Mouse (Mus musculus) liver, postnatal 0 days (tissue): Measurements from ENCODE around the gene Exosc3. TPM values are rescaled to one million over a fixed set of nuclear protein-coding genes. Genes with fewer than 3 reads are reported as not detected.

Source experiments
- ATAC-seq: fragments of 200-750 bp; cut with Nextera tagmentation; 2 replicates; pipeline ENCODE4 v1.8.0; 2017; ENCODE audit warnings: mild to moderate bottlenecking, moderate library complexity
- DNase-seq: peaks from one replicate; pipeline ENCODE4 v3.0.0-alpha.2; 2016
- H3K27ac ChIP-seq: fragments of 300-500 bp; sonication (generic); 2 replicates; pipeline ENCODE4 v1.5.1; 2014; ENCODE audit warnings: antibody characterized with exemption, moderate library complexity, mild to moderate bottlenecking, low read depth
- H3K27me3 ChIP-seq: fragments of 300-500 bp; sonication (generic); 2 replicates; pipeline ENCODE4 v1.6.1; 2014; ENCODE audit warnings: low read length, control low read depth, mixed read lengths; ENCODE audit not compliant: insufficient read depth
- H3K36me3 ChIP-seq: fragments of 300-500 bp; sonication (generic); replicated peaks from 2 replicates; pipeline ENCODE4 v1.6.1; 2014; ENCODE audit warnings: mild to moderate bottlenecking, control low read depth, low read length, moderate library complexity, mixed read lengths; ENCODE audit not compliant: insufficient read depth
- H3K4me1 ChIP-seq: fragments of 300-500 bp; sonication (generic); 2 replicates; pipeline ENCODE4 v1.6.1; 2014; ENCODE audit warnings: antibody characterized with exemption, mild to moderate bottlenecking, control low read depth; ENCODE audit not compliant: insufficient read depth
- H3K4me2 ChIP-seq: fragments of 300-500 bp; sonication (generic); 2 replicates; pipeline ENCODE4 v1.6.1; 2014; ENCODE audit warnings: low read depth, mild to moderate bottlenecking, low read length, moderate library complexity, mixed read lengths
- H3K4me3 ChIP-seq: fragments of 300-500 bp; sonication (generic); 2 replicates; pipeline ENCODE4 v1.5.1; 2014; ENCODE audit warnings: low read depth, low read length
- H3K9ac ChIP-seq: fragments of 300-500 bp; sonication (generic); replicated peaks from 2 replicates; pipeline ENCODE4 v1.6.1; 2014; ENCODE audit warnings: mild to moderate bottlenecking, moderate library complexity
- H3K9me3 ChIP-seq: fragments of 300-500 bp; sonication (generic); 2 replicates; pipeline ENCODE4 v1.6.1; 2016; ENCODE audit warnings: mild to moderate bottlenecking, control low read depth, low read length, mixed read lengths
- CTCF ChIP-seq: sonication (generic); IDR thresholded peaks from 2 replicates; pipeline ENCODE4 v1.5.1; 2016; ENCODE audit warnings: antibody characterized with exemption, low read depth
- EP300 ChIP-seq: IDR thresholded peaks from 2 replicates; pipeline ENCODE4 v1.6.1; 2016; ENCODE audit warnings: antibody characterized with exemption, low read depth, mild to moderate bottlenecking
- WGBS: fragments of 180-500 bp; shearing (Covaris S2); extraction: QIAGEN DNeasy Blood & Tissue Kit; methylation state at CpG from one replicate; pipeline ENCODE4 v1.1.7; 2014; ENCODE audit not compliant: insufficient replicate concordance; 5-methylcytosine and 5-hydroxymethylcytosine counted together
- polyA plus RNA-seq: library from polyadenylated mRNA; unstranded; fragments of >200 nt; fragmentation: Nextera tagmentation; extraction: Ambion mirVana; gene quantifications from 2 replicates; pipeline ENCODE4 v1.2.1, GENCODE M21; 2015

The Exosc3 gene
- polyA plus RNA-seq, 1 experiment from 2014 or later, result 36.4 TPM

DNA sequence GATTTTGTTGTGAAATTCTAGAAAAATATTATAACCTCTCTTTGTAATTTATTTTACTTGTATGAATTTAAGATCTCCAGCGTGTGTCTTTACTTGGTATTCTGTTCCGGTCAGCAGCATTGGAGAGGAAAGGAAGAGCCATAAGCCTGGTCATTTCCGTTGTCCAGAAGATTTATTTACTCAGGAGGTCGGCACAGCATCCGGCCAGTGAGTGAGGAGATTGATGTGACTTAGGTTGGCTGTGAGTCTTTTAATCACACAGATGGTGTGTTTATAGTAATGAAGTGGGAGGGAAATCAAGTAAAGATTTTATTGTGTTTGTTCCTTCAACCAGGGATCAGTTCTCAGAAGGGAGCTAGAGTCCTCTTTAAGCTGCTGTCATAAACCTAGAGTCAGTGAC lies 32.3 kb upstream of the Exosc3 start:
- 80% methylated on average over 5 of the region's 5 CpGs for WGBS
- TF ChIP-seq EP300, result no peak
- TF ChIP-seq CTCF, result no peak
- Histone ChIP-seq H3K27ac (no peak overlapping the region), H3K27me3 (no peaks in the 10 kb centered on the region), H3K36me3 (peaks cover 54% of the 10 kb centered on the region), H3K4me2 (no peak overlapping the region), H3K4me3 (no peak overlapping the region), H3K9ac (no peak overlapping the region), H3K4me1 (no peaks in the 10 kb centered on the region), H3K9me3 (no peaks in the 10 kb centered on the region)
- DNase-seq (no peak), ATAC-seq (no peak)

GRCm38 (mm10) chr4:45371261-45371660 lies 28.7 kb upstream of the Exosc3 start:
- Histone ChIP-seq H3K27ac (no peak overlapping the region), H3K4me3 (no peak overlapping the region), H3K27me3 (no peaks in the 10 kb centered on the region), H3K36me3 (peaks cover 51% of the 10 kb centered on the region), H3K4me1 (no peaks in the 10 kb centered on the region), H3K9ac (no peak overlapping the region), H3K4me2 (no peak overlapping the region), H3K9me3 (no peaks in the 10 kb centered on the region)
- WGBS, result 91% methylated on average over 3 of the region's 3 CpGs
- no peak for TF ChIP-seq CTCF
- TF ChIP-seq EP300, result no peak
- DNase-seq, result no peak
- no peak for ATAC-seq

DNA sequence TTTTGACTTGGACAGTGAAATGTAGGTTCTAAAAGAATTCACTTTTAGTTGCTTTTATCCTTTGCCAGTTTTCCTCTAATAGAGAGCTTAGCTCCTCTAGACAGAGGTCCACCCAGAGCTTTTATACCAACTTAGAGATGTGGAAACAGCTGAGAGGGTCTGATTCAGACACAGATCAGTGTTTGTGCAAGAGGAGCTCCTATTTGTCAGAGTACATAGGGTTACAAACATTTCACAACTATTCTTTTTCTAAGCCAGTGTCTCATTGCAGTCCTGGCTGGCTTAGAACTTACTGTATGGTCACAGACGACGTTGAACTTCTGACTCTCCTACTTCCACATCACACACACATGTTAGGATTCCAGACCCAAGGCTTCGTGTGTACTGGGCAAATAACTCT lies 14.1 kb upstream of the Exosc3 start:
- Histone ChIP-seq H3K4me1 (0 out of 2 replicates have a peak, but pooled peaks cover 2% of the 10 kb centered on the region), H3K27me3 (no peaks in the 10 kb centered on the region), H3K9me3 (no peaks in the 10 kb centered on the region), H3K27ac (no peak overlapping the region), H3K4me2 (no peak overlapping the region), H3K4me3 (no peak overlapping the region), H3K9ac (no peak overlapping the region), H3K36me3 (peaks cover 25% of the 10 kb centered on the region)
- WGBS, result 62% methylated on average over 3 of the region's 3 CpGs
- peak; percentile 84 for ATAC-seq
- no peak for TF ChIP-seq CTCF
- TF ChIP-seq EP300, result no peak
- DNase-seq, result no peak

DNA sequence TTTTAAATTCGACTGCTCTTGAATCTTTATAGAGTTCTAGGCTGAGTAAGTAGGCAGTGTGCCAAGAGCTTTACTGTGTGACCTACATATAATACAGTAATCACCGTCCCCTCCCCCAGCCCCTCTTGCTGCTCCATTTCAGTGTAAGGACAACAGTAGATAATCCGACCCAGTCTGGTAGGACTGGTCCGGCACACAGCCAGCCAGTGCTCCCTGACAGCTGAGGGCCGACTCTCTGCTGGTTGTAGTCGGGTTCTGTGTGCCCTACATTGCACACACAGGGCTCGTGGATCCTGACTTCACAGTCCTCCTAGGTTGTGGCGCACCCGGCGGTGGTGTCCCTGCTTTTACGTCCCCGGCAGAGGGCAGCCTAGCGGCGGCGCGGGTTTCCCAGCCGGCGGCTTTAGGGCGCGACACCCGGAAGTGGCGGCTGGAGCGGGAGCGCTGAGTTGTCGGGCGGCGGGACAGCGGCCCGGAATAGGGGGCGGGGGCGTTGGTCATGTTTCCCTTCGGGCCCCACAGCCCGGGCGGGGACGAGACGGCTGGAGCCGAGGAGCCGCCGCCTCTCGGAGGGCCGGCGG lies 773 bp downstream of the Exosc3 start, which contains the start of gene Dcaf10:
TSS of gene Dcaf10 (plus strand) at position 433 of the 581 bp plus-strand sequence.
- peak within 1 kb of the TSS; percentile 99 for H3K27ac ChIP-seq
- 0 out of 2 replicates have a peak, but pooled peaks cover 3% of the 10 kb centered on the region for H3K36me3 ChIP-seq
- WGBS, result 1% methylated on average over 30 of the region's 42 CpGs
- H3K4me1 ChIP-seq, result peaks cover 15% of the 10 kb centered on the region
- peak within 1 kb of the TSS; percentile 98 for H3K9ac ChIP-seq
- peak; percentile 96 for DNase-seq
- H3K27me3 ChIP-seq, result no peaks in the 10 kb centered on the region
- no peak for TF ChIP-seq EP300
- TF ChIP-seq CTCF, result peak; percentile 82
- H3K4me2 ChIP-seq, result peak within 1 kb of the TSS; percentile 90
- H3K9me3 ChIP-seq, result no peaks in the 10 kb centered on the region
- peak; percentile 90 for ATAC-seq
- peak within 1 kb of the TSS; percentile 98 for H3K4me3 ChIP-seq

- WGBS, result 62% methylated on average over 9 of the region's 9 CpGs
- Histone ChIP-seq H3K4me1 (peaks cover 15% of the 10 kb centered on the region), H3K36me3 (0 out of 2 replicates have a peak, but pooled peaks cover 3% of the 10 kb centered on the region), H3K27ac (peak overlapping the region; percentile 99; the same call in 1 of the 2 replicates), H3K9ac (peak overlapping the region; percentile 98; the same call in 1 of the 2 replicates), H3K27me3 (0 out of 2 replicates have a peak, but pooled peaks cover 3% of the 10 kb centered on the region), H3K4me2 (peak overlapping the region; percentile 90), H3K9me3 (no peaks in the 10 kb centered on the region), H3K4me3 (peak overlapping the region; percentile 98; the same call in 1 of the 2 replicates)
- ATAC-seq, result no peak
- no peak for TF ChIP-seq EP300
- TF ChIP-seq CTCF, result no peak
- DNase-seq, result no peak
These were observed 1.3 kb downstream of the Exosc3 start for GRCm38 (mm10) chr4:45341226-45341625.

DNA sequence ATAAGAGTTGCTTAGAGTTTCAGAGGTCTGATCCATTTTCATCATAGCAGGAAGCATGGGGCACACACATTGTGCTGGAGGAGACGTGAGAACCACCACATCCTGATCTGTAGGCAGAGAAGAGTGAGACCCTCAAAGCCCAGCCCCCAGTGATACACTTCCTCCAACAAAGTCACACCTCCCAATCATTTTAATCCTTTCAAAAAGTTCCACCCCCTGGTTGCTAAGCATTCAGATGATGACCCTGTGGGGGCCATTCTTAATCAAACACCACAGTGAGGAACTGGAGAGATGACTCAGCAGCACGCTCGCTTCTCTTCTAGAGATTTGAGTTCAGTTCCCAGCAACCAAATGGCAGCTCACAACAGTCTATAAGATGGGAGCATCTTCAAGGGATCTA lies 10.1 kb downstream of the Exosc3 start:
- Histone ChIP-seq H3K27me3 (0 out of 2 replicates have a peak, but pooled peaks cover 3% of the 10 kb centered on the region), H3K4me3 (no peak overlapping the region), H3K9me3 (no peaks in the 10 kb centered on the region), H3K36me3 (no peaks in the 10 kb centered on the region), H3K4me2 (no peak overlapping the region), H3K27ac (no peak overlapping the region), H3K4me1 (no peaks in the 10 kb centered on the region), H3K9ac (no peak overlapping the region)
- DNase-seq, result no peak
- ATAC-seq, result no peak
- 38% methylated on average over 3 of the region's 3 CpGs for WGBS
- TF ChIP-seq CTCF (no peak), EP300 (no peak)
